Mouse (Mus musculus) CD8-positive naive resting alpha-beta T cell, adult 2 months (primary cell): Measurements from ENCODE around the gene Sgms2.

Experiments
- DNase-seq, 2 experiments: peaks; one replicate each; pipeline ENCODE4 v3.0.0; 2022; ENCODE audit warnings: low read depth in 2 of 2, low spot score in 2 of 2

The Sgms2 gene

DNA sequence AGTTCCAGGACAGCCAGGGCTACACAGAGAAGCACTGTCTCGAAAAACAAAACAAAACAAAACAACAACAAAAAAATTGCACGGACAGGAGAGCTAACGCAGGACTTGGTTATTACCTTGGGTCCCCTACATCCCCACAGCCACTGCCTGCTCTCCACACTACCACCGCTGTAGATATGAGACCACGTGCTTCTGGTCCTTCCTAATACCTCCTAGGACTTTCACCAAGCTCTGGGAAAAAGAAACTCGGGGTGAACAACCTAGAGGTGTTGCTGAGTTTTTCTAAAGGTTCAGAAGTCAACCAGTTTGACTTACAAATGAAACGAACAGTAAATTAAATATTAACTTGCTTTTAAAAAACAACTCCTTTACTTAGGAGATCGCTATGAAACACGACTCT lies 2.8 kb downstream of the Sgms2 start:
- DNase-seq = no peak

DNA sequence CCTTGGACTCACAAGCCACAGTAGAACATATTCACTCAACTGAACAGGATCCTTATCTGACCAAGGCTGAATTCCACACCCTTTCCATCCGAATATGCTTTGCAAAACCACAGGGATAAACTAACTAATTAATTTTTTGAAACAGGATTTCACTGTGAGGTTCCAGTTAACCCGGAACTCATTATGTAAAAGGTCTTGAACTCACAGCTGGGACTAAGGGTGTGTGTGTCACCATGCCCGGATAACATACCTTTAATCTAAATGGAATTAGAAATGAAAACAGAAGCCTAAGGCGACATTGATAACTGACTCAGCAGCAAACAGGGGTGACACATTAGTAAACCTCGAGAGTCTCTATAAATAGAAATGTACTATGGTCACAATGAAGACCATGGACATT lies 5.8 kb downstream of the Sgms2 start:
- DNase-seq = no peak

DNA sequence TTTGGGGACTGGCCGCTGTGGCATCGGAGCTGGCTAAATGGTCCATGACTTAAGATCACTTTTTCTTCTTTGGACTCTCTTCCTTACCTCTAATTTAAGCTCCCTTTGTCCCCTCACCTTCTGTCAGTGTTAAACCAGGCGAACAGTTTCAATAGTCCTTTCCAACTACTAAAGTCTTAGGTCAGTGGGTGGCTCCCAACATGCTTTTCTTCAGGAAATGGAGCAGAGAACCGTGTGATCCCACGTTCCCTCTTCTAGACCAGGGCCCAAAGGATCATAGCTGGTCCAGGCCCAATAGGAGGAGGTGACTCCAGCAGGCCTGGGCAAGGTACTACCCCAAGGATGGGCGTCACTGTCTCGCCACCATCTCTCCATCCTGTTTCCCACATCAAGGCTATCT lies 7.6 kb downstream of the Sgms2 start:
- no peak for DNase-seq

DNA sequence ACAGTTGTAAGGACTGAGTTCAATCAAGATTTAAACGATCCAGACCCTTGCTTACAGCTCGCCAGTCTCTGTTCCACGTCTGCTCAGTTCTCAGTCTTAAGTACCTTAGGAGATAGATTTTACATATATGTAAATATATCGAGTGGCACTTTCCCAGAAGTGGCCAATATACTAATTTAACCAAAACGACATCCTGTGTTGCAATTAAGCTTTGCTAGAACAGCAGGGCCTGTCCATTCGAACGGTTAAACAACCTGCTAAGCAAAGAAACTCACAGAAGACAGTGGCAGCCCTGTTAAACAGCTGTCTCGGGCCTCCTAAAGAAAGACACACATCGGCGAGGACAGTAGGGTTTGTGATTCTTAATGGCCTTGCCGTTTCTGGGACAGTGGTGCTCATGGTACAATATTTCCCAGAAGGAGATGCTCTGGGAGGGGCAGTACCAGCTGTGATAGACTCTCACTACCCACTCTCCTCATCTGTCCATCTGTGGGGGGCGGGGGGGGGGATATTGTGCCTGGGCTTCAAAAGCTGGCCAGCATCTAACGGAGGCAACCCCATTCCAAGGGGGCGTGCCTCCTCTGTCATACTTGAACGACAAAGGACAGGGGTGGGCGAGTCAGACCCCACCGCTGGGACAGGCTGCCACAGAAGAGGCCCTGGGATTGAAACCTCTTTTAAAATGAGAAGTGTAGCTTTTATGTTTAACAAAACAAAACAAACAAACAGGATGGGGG lies 9.1 kb downstream of the Sgms2 start:
- DNase-seq = no peak

DNA sequence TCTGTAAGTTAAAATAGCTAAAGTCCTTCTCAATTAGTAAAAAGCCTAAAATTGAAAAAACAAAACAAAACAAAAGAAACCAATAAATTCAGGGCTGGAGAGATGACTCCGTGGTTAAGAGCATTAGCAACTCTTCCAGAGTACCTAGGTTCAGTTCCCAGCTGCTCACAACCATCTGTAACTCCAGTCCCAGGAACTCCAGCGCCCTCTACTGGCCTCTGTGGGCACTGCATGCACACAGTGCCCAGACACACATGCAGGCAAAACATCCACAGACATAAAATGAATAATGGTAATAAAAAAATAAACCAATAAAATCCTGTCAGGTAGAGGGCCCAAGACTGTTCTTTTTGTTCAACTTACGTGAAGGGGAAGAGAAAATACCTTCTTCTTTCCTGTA lies 10.6 kb downstream of the Sgms2 start:
- DNase-seq = no peak

DNA sequence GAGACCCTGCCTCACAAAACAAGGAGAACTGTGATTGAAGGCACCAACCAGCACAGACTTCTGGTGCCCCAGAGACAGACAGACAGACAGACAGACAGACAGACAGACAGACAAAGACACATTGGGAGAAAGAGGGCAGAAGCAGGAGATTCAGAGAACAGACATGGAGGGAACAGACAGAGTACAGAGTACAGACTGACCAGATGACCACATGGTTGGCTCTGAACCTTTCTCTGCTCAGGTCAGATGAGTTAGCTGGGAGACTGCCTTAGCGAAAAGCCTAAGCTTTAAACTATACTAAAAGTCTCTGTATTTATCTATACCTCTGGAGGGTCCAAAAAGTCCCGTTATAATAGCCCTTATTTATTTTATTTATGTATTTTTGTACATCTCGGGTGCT lies 11.8 kb downstream of the Sgms2 start:
- DNase-seq = no peak

DNA sequence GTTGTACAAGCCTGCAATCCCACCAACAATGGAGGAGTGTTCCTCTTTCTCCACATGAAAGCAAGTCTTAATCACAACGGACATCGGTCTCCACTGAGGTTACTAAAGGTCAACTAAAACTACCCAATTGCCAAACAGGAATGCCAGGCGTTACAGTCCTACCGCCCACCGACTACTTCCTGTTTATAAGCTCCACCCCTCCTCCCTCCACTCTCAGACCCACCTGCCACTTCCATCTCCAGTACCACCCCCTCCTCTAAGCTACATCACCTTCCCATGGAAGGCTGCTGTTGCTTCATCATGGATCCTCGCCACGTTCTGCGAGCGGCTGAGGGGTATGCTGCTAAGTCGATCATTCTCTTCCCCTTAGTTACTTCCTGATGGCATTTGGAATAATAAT lies 15.2 kb downstream of the Sgms2 start:
- DNase-seq = no peak

DNA sequence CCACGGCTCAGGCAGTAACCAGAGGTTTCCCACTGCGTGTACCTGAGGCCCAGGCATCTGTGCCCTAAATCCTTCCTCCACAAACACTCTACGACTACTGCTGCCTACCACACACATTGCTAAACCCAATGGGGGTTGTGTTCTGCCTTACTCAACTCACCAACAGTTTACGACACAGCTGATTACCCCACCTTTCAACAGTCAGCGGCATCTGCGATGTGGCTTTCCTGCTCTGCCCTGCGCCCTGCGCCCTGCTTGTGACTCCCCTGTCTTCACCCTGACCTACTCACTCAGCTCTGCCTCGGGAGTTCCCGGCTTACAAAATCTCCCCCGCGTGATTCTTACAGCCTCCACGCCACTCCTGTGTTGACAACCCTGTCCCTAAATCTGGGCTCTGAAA lies 16.7 kb downstream of the Sgms2 start:
- no peak for DNase-seq

DNA sequence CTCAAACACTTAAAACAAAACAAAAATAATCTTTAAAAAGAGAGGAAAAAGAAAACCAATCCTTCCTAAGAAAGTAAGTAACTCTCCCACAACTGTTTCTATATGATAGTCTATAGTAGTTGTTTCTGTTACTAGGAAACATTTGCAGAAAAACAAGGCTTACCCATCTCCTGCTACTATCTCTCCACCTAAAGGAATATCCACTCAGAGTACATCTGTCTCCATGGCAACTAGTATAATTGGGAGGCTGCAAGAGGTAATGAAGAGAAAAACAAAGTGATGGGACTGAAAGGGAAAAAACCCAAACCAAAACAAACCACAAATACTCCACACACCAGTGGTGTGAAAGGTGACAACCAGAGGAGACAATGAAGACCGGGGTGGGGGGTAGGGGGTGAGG lies 17.7 kb downstream of the Sgms2 start:
- DNase-seq = no peak

DNA sequence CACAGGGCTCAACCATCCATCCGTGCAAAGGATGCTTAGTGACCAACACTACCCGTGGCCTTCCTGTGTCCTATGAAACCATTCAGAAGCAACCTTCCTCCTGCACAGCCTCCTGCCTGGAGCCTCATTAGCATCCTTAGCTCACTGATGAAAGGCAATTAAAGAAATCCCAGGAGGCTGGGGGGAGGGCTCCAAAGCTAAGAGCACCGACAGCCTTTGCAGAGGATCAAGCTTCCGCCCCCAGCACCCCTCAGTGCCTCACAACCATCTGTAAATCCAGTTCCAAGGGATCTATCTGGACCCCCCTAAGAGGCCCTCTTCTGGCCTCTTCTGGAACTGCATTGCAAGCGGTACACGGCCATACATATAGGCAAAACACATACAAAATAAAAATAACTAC lies 19.4 kb downstream of the Sgms2 start:
- no peak for DNase-seq

DNA sequence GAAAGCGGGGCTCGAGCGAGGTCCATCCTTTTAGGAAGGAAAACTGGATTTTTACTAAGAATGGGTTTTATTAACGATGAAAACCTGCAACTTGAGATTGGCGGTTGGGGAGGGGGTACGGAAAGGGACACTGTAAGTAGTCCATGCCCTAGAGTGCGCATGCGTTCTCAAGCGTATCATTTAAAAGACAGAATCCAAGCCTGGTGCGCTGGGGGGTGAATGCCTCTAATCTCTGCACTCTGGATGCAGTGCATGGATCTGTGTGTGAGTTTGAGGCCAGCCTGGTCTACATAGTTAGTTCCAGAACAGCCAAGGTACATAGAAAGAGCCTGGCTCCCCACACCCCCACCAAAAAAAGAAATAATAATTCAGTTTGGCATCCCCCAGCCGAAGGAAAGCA lies 19.8 kb downstream of the Sgms2 start:
- DNase-seq = no peak

DNA sequence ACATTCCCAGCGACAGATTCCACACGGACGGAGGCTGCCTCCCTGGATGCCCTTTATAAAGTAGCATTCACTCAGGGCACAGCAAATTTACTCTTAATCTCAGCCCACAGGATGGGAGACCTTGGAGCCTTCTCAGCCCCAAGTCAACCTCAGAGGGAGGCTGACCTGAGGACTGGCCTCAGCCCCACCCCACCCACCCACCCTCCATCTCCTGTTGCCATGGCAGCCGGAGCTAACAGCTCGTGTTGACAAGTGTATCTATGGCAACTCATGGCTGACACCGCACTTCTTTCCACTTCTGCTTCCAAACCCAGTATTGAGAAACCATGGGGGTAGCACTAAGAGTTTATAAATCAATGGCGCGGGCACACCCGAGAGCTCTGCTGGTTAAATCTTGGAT lies 20.4 kb downstream of the Sgms2 start:
- DNase-seq = no peak

DNA sequence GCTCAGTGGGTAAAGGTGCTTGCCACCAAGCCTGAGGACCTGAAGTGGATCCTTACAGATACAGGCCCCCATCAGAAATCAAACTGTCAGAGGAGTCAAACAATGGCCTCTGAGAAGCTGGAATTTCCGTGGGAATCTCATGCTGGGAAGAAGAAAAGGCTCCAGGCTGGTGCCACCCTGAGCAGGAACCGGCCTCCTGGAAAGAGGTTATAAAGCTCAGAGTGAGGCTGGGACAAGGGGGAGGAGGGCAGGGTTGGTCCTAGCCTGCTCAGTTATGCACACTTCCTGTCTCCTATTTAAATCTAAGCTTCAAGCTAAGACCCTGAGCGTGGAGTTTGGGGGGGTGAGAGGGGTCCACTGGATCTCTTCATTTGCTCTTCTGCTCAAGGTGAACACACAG lies 21.6 kb downstream of the Sgms2 start:
- DNase-seq = no peak

DNA sequence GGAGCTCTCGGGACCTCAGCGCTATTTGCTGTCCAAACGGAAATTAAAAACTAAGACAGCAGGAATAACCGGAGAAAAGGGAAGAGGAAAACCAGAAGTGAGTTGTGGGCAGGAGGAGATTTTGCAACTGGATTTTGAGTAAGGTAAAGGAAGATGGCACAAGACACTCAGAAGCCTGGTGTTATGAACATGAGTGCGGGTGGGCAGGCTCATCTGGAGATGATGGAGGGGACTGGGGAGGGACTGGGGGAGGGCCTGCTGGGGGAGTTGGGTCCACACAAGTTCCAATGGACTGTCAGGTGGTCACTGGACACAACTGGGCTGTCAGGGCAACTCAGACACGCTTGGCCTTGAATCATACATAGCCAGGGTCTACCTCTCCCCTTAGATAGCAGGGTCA lies 24.8 kb downstream of the Sgms2 start:
- no peak for DNase-seq

DNA sequence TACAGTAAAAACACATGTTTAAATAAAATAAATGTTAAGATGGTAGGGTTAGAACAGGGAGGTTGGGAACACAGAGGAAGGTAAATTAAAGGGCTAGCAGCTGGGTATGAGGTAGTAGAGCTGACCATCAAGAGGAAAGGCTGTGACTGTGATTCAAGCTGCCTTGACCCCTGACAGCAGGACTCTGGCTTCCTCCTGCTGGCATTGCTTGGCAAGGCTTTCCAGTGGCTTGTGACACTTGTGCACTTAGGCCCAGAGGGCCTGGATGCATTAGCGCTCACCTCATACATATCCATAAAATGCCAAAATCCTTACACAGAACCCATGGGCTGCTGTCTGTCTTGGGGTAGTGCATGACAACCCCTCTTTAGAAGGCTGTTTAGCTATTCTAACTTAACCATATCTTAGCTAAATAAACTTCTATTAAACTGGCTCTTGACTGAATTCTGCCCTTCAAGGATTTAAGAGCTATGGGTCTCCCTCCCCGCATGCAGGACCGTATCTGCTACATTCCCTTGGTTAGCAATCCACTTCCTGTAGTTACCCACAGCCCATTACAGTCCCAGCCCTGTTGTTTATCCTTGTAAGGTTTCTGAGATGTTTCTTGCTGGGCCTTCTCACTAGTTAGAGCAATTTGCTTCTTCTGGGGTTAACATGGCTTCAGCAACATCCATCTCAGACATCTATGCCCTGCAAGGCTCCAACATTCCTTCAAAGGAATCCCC lies 25.5 kb downstream of the Sgms2 start:
- no peak for DNase-seq

DNA sequence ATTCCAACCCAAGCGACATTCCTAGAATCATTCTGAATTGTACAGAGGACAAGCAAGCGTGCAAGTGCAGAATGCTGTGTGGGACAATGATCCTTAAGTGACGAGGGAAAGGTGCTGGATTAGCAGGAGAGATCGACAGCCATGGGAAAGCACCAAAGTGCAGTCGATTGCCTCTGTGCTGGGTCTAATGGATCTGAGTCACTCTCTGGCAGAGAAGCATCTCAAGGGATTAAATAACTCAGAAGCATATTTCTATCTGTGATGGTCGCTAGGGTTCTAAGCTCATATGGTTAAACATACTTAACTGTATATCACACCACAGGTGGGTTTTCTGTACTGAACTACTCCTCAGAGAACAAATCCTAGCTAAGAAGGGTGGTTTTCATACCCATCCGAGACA lies 118.2 kb downstream of the Sgms2 start:
- no peak for DNase-seq

DNA sequence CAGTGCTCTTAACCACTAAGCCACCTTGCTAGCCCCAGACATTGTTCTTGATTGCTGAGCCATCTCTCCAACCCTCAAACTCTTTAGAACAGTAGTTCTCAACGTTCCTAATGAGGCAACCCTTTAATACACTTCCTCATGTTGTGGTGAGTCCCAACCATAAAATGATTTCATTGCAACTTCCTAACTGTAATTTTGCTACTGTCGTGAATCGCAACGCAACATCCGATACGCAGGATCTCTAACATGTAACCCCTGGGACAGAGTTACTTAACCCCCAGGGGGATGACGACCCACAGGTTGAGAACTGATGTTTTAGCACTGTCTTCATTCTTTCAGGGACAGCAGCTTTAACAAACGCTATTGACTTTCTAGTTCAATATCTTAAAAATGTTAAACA lies 122.5 kb downstream of the Sgms2 start:
- DNase-seq = no peak

DNA sequence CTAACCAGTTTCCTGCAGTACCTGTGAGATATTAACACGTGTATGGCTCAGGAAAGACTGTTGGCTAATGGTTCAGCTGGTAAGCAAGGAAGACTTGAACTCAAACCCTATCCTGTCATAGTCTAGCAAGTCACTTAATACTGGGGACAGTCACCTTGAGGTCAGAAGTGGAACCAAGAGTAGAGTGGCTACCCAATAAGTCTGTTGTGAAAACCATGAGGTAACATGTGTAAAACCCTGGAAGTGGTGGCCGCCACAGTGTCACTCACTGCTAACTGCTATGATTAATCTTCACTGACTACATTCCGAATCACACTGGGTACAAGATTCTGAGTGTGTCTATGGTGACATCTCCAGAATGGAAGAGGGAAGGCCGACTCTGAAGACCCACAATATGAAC lies 123.8 kb downstream of the Sgms2 start:
- no peak for DNase-seq

DNA sequence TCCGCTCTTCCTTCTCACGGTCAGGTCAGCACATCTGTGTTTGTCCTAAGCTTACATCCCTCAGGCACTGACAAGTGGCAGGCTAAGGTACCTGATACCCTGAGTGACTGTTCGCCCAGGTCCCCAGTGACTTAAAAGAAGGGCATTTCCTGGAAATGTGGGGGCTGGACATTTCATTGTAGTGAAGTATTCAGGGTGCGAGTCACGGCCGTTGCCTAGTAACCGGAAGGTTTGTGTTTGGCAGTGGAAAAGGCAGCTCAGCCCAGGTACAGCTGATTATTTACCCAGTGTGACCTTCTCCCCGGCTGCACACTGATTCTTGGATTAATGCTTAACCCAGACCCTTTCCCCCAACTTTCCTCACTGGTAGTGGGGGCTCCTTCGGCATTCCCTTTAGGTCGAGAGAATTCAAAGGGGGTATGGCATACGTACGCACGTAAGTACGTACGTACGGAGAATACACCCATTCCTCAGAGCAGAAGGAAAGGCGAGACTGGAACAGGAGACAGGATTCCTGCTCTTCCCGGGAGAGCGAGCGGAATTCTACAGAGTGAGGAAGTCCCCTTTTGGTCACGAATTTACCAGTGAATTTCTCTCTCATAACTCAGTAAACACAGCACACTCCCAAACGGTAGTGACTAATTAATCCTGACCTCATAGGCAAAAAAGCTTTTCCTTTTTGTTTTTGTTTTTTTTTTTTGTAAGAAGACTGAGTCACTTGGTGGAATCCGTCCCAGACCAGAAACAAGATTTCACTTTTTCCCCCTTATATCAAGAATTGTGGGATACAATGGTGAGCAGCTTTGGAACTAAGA lies 126.4 kb downstream of the Sgms2 start:
- no peak for DNase-seq

DNA sequence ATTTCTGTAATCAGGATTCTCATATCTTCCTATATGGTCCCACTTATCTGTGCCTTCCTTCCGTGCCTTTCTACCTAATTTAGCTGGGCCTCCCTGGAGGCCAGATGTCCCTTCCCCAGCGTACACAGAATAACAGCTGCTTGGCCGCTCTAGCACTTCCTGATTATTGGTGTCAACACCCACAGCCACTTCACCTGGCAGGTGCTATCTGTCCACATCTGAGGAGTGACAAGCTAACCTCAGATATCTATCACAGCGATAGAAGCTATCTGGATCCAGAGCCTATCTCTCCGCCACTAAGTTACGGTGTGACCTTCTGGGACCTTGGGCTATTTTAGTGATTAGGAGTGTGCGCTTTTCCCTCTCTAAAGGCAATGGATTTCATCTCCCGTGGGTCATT lies 127.0 kb downstream of the Sgms2 start:
- DNase-seq = no peak

DNA sequence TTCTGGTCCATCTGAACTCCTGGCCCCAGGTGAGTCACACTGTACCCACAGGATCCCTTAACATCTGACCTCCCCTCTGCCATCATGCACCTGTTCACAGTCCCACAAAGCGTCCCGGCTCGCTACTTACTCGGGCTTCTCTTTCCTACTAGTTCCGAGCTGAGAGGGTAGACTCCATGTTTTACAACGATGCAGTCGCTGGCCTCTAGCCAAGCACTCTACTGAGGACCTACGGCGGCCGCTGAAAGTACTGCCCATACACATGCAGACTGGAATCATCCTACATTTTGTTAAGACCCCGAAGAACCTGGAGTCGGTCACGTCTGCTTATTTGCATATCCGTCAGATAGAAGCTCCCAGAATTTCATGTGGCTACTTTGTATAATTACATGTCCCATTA lies 127.6 kb downstream of the Sgms2 start:
- DNase-seq = no peak

DNA sequence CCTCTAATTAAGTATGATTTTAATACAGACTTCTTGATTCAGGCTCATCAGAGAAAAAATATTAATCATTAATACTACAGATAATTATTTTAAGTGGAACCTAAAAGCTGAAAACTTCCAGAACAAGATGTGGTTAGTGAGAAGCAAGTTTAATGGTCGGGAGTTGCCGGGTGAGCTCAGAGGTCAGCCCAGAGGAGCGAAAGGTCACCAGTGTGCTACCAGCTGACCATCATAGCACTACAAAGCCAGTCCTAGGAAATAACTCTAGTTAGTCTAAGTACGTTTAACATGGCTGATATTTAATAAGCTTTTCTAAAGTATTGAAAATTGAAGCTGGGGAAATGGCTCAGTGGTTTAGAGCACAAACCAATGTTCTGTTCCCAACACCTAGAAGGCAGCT lies 129.3 kb downstream of the Sgms2 start:
- DNase-seq = no peak
